Mouse (Mus musculus): ENCODE measurements around the gene Gad2. TPM values are rescaled to one million over a fixed set of nuclear protein-coding genes. Genes with fewer than 3 reads are reported as not detected.

Gene Gad2
- total RNA-seq, 4 experiments from 2014 or later, result 0.05 TPM; not detected in 3

Small RNA genes lying within 50 kb of the gene (microRNA-seq; reads per million reads assigned to microRNA genes)
- gene Gm23636 (not detected), gene Mir3967 (not detected)

Other genes with a start within 250 kb of the Gad2 start
- 1 to 10 TPM in 2 of 4 experiments, under 1 TPM in 2; 0.56 to 2.2 (median 0.96) TPM for gene Apbb1ip, start 151.9 kb downstream of the Gad2 start, total RNA-seq (2022)